Mouse (Mus musculus): ENCODE data around the gene Rragd.
"Not testable (repeated sequence)": the region's sequence is repeated elsewhere in the genome, so short reads cannot be mapped to it uniquely, and the experiment has no call there.

Gene Rragd

DNA sequence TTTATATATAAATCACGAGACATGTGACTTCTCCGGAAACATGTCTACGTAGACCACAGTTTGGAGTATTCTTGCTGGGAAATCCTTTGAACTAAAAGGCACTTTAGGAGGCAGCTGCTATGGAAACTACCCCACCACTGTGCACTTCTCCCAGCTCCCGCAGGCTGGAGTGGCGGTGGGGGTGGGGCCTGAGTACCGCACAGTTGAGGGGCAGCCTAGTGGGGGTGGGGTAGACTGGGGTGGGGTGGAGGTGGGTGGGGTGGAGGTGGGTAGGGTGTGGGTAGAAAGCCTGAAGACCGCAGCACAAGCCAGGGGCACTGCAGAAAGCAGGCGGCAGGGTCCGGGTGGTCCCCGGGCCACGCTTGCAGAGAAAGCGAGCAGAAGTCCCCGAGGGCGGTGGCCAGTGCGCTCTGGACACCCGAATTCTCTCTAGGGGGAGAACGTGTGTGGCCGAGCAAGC lies at the start of gene Rragd:
Gene Rragd, plus strand, starts transcription at position 322 of the 460 bp plus-strand sequence.
- in situ Hi-C loops (cut with MboI) = no loop called here

DNA sequence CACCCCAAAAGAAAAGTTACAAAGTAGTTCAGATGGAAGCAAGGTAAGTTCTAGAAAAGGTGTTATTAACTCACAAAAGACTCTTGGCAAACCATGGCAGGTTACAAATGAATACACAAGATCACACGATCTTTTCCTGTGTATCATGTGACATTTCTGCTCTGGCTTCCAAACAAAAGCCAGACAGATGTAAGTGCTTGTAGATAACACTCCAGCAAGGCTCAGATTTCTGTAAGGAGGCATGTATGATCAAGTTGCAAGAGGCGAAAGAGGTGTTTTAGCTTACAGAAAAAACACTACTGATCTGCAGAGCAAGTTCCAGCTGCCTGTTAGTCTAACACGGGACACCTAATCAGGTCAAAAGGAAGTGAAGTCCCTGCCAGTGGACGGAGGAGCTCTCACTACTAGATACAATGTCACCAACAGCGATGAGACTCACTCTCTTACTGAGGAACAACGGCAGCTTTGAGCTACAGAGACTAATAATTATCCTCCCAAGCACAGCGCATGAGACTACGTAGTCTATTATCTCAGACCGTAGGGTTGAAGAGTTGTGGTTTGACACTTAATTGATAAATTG lies 46.0 kb upstream of the Rragd start:
- in situ Hi-C loops (cut with MboI) = no loop called here

DNA sequence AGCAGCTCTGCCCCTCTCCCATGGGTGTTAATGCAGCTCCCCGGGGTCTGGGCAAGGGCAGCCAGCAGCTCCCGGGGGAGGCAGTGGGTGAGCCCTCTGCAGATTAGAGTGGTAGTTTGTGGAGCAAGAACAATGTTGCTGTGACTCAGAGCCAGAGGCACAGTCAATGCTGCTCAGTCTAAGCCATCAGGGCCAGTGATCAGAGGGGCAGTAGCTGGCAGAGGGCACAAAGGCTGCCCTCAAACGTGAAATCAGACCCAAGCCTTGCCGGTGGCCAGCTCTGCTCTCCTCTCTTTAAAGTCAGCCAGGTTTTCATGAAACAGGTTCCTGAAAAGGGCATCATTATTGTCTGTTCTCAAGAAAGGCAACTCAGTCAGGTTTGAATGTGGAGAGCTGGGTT lies 43.3 kb upstream of the Rragd start:
- in situ Hi-C loops (cut with MboI) = no loop called here

DNA sequence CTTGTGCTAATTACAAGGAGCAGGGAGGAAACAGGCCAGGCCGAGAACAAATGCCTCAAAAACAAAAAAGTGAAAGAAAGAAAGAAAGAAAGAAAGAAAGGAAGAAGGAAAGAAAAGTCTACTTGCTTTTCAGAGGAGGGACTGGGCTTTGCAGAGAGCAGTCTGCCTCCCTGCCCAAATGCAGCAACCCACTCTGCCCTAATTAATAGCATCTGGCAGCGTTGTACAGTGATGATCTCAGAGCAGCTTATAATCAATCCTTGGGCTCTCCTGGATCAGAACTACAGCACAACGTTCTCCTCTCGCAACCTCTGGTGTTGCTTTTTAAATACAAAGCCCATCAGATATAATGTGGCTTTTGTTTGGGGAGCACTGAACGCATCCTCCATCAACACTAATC lies 42.9 kb upstream of the Rragd start:
- in situ Hi-C loops (cut with MboI) = no loop called here

DNA sequence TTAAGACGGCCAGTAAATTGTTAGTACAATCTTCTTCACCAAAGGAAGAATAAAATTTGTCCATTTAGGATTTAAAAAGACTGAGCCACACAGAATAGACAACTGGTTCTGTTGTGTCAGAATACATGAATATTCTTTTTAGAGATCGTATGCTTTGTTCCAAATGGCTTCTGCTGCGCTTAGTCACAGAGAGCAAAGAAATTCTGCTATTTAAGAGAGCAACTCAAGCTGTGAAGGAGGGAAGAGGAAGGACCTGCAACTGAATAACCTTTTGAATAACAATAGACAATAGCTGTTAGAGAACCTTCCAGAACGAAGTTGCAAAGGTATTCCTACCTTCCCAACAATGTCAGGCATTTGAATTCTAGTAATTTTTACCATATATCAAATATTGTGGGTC lies 41.9 kb upstream of the Rragd start:
- in situ Hi-C loops (cut with MboI) = no loop called here

DNA sequence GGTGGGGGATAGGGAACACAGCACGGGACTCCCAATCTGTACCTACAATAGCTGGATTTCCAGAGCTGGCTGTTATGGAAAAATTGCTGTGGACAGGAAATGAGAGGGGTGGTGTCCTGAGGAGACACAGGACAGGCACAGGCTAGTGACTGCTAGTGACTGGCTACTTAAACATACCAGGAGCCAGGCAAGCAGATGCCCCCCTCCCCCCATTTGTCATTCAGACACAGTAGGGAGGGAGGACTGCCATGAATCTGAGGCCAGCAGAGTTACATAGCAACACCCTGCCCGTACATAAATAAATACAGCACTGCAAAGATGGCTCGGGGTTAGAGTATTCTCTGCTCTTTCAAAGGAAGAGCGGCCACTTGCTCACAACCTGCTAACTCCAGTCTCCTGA lies 35.2 kb upstream of the Rragd start:
- in situ Hi-C loops (cut with MboI) = no loop called here

DNA sequence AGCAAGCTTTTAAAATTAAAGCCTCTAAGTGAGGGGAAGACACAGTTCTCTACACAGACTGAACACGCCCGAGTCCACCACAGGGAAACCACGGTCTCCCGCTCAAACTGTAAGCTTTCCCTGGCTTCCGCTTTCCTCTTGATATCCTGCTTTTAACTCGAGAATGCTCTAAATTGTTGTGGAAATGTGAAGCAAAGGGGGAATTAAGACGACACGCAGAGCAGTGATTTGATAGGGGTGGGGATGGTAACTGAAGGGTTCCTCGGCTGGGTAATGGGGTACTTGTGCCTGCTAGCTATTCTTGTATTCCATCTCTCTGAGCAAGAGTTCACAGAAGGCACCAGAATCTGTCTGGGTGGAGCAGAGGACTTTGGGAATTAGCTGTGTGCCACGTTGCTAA lies 34.1 kb upstream of the Rragd start:
- in situ Hi-C loops (cut with MboI) = no loop called here

DNA sequence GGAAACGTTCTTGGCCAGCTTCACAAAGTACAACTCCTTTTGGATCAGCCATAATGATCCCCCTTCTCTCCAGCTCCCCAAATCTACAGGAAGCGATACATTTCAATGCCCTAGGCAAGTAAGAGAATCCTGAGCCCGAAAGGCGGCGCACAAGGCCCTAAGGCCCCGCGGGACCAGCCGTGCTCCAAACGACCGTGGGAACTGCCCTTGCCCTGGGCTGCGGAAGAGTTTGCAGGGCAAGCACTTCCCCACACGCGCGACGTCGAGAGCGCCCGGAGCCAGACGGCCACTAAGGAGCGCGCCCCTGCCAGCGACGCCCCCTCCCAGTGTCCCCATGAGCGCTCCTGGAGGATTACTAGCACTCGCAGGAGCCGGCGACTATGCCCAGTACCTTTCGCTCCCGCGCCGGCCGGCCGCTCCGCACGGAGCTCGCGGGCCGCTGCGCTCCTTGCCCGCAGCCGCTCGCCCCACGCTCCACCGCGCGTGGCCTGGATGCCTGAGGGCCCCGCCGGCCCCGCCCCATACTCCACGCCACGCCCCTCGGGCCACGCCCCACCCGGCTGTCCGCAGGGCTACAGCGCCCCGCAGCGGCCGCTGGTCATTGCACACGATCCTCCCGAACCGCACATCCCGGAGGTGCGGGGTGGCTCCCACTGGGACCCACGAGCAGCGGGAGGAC lies 32.3 kb upstream of the Rragd start, which contains the start of gene Ankrd6:
Gene Ankrd6, minus strand, starts transcription at position 486 of the 679 bp plus-strand sequence.
- in situ Hi-C loops (cut with MboI) = no loop called here

DNA sequence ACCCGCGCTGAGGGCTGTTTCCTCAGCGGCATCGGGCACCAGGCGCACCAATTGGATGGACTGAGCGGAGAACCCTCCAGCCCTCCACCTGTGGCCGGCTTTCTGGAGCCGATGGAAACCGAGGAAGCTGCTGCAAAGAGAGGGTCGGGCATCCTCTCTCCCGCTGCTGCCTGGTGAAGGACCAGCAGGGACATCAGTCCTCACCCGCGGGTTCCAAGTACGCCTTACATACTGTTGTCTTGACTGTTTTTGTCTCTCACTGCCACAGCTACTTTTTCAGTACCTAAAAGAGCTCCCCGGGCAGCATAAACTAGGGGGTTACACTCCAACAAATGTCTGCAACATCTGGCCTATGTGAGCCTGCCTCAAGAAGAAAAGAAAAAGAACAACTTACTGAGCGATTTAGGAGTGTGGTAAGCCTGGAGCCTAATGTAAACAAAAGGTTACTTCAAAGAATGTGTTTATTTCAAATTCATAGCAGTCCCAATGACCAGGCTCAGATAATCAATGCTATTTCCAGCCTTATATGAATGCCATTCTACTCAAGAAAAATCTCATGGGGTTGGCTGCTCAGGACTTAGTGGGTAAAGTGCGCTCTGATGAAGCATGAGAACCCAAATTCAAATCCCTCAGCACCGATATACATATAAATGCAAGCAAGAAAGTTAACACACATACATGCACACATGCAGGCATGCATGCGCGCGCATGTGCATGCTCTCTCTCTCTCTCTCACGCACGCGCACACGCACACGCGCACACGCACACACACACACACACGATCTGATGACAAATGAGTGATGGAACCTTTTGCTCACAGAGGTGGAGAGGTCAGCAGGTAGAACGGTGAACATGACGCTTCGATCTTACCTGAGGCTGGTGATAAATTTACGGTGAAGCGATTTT lies 31.5 kb upstream of the Rragd start:
- in situ Hi-C loops (cut with MboI) = no loop called here

DNA sequence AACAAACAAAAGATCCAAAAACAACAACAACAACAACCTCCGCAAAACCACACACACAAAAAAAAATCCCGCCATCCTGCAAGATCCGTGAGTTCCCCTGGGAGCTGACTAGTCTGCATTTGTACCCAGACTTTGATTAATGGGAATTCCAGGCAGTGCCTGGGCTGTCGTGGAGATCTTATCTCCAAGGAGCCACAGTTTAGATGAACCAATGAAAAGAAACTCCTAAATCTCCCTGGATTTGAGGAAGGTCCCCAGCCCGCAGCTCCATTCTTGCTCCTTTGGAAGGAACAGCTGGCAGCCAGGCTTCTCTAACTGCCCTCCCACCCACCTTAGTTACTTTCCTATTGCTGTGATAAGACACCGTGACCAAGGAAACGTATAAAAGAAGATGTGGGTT lies 30.2 kb upstream of the Rragd start:
- in situ Hi-C loops (cut with MboI) = no loop called here

DNA sequence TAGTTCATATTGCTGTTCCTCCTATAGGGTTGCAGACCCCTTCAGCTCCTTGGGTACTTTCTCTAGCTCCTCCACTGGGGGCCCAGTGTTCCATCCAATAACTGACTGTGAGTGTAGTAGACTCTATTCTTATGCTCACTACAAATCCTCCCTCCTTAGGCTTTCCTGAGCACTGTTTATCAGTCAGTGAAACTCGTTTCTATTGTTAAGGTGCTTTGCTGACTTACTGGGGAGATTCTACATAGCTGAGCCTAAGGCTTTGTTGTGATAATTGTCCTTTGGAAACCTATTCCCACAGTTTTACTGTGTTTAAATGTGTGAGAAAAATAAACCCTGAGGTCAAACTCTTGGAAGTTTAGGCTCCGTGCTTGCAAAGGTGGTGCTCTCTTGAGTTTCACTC lies 26.4 kb upstream of the Rragd start:
- in situ Hi-C loops (cut with MboI) = no loop called here

DNA sequence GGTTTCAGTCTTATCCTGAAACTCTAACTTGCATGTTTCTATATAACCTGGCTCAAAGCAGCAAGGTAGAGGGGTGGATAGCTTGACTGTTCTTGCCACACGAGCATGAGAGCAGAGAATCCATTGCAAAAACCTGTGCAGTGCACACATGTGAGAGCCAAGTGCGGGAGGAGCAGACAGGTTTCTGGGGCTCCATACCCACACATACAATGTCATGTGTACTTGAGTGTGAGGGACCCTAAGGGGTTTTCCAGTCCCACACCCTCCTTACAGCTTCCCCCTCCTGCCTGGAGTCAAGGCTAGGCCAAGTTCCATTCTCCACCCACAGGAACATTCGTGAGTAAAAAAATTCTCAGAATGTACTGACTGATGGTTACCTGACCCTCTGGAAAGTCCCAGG lies 21.4 kb upstream of the Rragd start:
- in situ Hi-C loops (cut with MboI) = no loop called here

DNA sequence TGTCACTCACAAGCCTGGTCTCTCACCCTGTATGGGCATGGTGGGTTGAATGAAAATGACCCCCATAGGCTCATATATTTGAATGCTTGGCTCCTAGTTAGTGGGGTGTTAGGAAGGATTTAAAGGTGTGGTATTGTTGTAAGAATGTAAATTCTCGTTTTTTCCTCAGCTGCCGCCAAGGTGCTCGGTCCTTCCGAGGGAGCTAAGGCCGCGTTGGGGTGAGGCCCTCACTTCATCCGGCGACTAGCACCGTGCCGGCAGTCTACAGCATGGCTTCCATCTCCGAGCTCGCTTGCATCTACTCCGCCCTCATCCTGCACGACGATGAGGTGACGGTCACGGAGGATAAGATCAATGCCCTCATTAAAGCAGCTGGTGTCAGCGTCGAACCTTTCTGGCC lies 18.2 kb upstream of the Rragd start:
- in situ Hi-C loops (cut with MboI) = not testable (repeated sequence)

DNA sequence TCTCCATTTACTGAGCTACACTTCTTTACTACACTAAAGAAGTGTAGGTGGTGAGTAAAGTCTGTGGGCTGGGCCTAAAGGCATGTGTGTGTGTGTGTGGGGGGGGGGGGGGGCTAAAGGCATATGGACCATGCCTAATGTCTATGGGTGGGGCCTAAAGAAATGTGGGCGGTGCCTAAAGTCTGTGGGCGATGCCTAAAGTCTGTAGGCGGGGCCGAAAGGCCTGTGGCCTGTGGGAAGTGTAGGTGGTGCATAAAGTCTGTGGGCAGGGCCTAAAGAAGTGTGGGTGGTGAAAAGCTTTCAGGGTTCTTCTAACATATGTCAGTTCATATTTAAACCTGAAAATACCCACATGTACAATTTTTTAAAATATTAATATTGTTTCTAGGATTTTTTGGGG lies 5.5 kb upstream of the Rragd start:
- in situ Hi-C loops (cut with MboI) = no loop called here

DNA sequence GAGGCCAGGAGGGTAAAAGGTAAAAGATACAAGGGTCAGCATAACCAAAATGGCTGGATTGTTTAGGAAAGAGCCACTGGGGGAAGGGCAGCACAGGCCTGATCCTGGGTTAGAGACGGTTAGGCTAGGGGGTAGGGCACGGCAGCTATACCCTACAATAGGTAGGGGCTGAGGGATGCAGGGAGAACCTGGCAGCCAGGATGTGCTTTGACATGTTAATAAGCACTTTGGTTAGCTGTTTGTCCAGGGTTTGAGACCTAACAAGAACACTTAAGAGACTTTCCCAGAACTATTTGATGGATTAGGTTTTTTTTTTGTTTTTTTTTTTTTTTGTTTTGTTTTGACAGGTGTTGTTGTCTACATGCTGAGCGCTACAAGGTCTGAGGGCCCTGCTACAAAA lies 2.8 kb upstream of the Rragd start:
- in situ Hi-C loops (cut with MboI) = no loop called here

DNA sequence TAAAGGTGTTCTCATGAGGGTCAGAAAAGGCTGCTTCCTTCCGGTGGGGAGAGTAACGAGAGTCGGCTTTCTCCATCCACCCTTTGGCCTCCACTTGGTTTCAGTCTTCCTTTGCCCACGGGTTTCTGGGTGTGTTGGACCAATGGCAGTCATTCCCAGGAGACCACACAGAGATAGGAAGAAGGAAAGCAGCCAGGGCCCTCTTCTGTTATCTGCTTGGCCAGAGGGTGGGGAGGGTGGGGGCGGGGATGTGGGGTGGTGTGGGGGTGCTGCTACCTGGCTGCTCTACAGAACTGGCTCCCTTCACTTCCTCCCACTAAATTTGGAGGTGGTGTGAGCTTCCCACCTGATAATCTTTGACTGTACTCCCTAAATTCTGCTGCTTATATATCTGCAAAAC lies 1.2 kb upstream of the Rragd start:
- in situ Hi-C loops (cut with MboI) = no loop called here

DNA sequence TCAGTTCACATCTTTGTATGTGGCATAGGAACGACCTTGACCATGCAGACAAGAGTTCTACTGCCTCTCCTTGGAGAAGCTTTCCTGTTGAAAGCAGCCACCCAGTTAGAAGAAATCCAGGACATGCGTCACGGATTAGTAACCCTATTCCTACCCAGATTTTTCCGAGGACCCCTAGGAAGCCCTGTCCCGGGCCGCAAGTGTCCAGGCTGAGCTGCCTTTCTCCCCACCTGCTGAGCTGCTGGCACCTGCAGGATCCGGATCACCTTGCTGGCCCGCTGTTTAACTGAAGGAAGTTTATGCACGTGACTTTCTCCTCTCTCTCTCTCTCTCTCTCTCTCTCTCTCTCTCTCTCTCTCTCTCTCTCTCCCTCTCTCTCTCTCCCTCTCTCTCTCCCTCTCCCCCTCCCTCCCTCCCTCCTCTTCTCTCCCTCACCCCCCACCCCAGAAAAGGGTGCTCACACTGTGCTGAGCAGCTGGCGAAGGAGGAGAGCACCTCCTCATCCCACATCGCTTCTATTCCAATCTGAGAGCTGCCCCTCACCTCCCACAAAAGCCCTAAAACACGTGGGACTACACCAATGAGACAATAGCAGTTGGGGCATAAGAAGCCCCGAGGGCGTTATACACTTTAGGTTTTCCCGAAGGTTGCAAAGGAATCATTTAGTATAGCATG lies 659 bp upstream of the Rragd start:
- in situ Hi-C loops (cut with MboI) = no loop called here

DNA sequence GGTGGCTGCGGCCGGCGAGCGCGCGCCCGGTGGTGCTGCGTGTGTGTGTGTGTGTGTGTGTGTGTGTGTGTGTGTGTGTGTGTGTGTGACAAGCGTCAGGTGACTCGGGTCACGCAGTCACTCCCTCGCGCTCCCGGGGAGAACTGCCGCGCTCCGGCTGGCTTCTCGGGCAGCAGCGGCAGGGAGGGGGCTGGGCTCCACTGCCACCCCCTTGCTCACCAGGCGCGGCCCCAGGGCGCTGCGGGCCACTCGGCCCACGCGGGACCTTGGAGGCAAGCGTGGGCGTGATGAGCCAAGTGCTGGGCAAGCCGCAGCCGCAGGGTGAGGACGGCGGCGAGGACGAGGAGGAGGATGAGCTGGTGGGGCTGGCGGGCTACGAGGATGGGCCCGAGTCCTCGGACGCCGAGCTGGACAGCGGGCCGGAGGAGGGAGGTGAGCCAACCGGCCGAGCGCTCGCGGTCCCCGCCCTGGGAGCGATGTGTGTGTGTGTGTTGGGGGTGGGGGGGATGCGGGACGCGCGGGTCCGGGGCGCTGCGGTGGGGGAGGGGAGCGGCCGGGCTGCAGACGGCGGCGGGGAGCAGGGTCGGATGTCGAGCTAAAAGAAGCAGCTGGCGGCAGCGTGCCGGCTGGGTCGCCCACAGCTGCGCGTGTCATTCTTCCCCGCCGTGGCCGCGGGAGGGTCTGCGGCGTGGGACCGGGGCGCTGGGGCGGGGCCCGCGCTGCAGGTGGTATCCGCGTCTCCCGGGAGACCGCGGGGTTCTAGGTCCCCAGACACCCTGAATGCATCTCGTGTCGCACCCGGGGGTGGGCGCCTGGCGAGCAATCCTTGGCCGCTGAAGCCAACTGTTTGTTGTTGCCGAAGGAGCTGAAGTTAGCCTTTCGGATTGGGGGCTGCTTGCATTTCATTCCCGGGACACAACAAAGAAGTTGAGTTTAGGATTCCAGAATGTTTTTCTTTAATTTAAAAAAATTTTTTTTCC lies 629 bp downstream of the Rragd start:
- in situ Hi-C loops (cut with MboI) = no loop called here

DNA sequence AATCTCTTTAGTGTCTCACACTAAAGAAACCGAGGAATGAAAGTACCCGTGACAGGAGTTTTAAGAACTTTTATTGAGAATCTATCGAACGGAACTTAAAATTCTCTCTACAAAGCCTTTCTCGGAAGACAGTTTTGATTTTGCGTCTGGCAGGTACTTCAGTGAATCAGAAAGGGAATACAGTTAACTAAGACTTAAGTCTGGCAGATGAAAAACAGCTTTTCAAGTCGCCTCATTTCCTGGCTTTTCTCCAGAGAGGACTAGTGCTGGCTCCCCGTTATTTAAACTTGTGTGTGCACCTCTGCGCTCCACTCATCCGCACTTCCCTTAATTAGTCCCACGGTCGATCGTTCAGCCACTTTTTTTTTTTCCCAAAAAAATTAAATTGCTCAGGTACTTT lies 1.4 kb downstream of the Rragd start:
- in situ Hi-C loops (cut with MboI) = no loop called here

DNA sequence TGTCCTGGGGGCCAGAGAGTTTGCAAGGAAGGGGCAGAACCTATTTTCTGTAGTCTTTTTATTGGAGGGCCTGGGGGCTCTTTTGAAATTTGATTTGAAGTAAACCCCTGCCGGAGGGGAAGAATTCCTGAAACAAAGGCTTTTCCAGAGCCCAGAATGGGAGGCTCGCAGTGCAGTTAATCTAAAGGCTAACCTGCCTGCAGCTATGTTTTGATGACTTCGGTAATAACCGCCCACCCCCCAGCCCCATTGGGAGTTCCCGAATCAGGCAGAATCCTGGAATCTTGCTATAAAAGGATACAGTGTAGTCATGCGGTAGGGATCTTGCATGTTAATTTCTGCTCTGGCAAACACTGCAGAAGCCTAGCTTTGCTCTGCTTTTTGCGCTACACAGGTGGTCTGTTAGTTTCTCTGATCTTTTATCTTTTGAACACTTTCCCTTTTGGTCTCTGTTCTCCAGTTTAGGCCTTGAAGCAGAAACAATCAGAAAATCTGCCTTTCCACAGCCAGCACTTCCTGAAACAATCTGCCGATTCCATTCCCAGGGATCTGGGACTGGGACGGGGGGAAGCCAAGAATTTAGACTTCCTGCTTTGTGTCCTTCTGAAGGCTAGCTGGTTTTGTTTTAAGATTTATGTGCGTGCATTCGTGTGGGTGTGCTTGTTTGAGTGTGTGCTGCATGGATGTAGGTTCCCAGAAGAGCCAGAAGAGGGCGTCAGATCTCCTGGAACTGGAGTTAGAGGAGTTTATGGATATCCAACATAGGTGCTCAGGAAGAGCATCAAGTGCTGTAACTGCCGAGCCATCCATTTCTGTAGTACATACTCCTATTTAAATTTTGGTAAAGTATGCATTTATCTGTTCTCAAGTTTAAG lies 2.2 kb downstream of the Rragd start:
- in situ Hi-C loops (cut with MboI) = no loop called here

All from mature B cell (primary cell).